Mouse (Mus musculus): ENCODE data around the gene Rbms3. TPM values are rescaled to one million over a fixed set of nuclear protein-coding genes. Genes with fewer than 3 reads are reported as not detected.
A peak's percentile ranks its signal among the peaks of the same experiment; 100 is the strongest.

Gene Rbms3
- total RNA-seq, 2 experiments from 2014 or later = 17.2 to 18.2 TPM

DNA sequence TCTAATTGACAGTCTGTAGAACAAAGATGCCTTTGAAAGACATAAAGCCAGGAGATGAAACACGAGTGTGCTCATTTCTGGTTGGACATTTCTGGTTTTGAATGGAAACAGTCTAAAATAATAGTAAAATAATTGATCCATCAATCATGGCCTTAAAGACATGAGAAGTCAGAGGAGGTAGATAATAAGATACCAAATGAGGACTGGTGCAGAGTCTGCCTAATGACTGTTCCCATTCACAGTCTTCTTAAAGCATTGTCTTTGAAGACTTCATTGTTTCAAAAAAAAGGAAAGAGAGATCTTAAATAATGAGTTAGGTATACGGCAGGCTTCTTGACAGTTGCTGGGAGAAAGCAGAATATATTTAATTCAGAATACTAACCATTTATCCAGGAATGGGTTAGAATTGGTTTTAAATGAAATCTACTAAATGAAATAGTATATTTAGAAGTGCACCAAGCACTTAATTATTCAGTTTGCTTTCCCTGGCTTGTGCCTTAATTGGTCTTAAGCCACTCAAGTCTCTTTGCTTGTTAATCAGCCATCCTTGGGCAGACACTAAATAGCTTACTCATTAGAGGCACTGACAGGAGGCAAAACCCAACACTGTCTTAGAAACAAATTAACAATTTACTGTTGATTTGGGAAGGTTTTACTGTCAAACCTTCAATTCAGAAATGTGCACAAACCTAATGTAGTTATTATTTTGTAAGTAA, 834.3 kb downstream of the Rbms3 start:
- DNase-seq (ENCODE audit: low spot score in 2 of 2) = no peak

DNA sequence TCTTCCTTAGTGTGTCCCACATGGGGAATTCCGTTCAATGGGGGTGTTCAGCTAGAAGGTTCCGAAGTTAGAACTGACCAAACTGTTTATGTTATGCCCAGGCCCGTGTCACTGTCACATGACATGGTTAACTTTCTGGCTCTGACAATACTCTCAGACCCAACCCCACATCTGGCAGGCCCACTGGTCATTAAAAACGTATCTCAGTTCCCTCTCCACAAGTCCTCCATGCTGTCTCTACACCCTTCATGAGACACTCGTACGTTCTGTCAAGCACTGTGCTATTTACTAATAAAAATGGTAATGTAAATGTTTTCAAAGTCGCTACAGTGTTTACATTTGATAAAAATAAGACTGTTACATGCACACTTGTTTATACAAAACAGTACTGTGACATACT, 837.9 kb downstream of the Rbms3 start:
- no peak for DNase-seq (ENCODE audit: low spot score in 2 of 2)

DNA sequence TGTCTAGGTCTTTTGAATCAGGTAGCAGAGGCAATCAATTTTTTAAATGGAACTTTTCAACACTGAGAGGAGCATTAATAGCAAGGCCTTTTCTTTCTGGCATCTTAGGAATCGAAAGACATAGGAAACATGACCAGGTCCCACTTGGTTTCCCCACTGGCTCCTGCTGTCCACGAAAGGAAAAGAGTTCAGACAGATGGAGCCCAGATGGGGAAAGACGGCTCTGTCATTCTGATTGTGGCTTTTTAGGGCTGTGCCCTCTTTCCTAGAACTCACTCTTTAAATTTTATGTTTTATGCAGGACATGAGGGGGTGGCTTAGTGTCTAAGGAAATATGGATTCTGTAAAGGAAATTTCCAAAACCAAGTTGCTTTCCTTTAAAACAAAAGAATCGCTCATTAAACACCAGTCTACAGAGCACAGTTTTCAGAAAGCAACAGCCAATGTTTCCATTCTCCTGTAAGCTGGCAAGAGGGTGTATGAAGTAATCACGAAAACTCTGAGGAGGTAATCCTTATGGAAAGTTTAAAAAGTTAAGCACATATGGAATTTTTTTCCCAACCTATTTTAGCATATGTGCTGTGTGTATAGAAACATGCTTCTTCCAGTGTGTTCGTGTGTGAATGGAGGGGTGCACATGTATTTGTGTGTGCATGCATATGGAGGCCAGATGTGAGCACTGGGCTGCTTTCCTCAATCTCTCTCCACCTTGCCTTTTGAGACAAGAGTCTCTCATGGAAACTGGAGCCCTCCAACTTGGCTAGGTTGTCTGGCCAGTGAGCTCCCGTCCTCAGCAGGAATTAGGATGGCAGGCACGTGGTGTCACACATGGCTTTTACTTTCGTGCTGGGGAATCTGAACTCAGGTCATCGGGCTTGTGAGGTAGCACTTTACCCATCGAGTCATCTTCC, 843.3 kb downstream of the Rbms3 start:
- DNase-seq (ENCODE audit: low spot score in 2 of 2) = no peak

DNA sequence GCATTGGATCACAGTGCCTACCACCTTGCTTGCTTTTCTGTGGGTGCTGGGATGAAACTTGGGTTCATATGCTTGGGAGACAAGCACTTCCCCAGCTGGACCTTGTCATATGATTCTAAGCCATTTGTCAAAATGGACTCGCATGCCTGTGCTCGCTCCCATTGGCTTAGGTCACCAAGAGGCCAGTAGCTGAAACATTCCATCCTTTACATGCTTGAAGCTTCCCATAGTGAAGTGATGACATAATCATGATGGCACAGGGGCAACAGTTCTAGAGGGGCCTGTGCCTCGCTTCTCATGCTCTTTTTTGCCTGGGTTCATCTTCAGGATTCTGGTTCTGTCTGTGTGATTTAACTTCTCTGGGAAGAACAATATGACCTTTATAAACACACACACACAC, 857.9 kb downstream of the Rbms3 start:
- DNase-seq (ENCODE audit: low spot score in 2 of 2) = no peak

DNA sequence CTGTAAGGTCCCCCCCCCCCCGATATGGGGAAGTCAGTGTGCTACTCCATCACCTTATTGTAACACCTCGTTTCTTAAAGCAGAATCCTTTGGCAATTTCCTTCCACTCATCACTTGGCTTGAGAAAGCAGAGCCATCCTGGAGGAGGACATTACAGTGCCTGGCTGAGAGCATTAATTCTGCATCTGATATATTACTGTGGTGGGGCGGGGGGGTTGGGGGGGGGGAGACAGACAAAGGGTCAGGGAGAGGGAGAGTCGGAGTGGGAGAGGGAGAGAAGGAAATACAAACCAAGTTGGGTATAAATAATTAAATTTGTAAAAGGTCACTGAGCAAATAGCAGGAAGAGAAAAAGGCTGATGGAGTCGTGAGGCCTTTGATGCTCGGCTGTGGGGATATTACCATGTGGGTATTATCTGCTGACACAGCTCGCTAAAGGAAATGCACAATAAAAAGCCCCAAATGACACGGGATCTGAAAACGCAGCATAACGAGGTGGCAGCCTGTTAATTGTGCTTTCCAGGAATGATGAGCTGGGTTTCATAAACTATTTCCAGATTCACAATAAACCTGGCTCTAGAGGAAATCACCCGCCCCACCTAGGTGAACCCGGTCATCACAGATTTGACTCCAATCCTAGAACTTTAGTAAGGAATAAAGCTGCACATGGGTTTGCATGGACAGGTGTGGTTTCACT, 860.2 kb downstream of the Rbms3 start:
- DNase-seq (ENCODE audit: low spot score in 2 of 2) = no peak

DNA sequence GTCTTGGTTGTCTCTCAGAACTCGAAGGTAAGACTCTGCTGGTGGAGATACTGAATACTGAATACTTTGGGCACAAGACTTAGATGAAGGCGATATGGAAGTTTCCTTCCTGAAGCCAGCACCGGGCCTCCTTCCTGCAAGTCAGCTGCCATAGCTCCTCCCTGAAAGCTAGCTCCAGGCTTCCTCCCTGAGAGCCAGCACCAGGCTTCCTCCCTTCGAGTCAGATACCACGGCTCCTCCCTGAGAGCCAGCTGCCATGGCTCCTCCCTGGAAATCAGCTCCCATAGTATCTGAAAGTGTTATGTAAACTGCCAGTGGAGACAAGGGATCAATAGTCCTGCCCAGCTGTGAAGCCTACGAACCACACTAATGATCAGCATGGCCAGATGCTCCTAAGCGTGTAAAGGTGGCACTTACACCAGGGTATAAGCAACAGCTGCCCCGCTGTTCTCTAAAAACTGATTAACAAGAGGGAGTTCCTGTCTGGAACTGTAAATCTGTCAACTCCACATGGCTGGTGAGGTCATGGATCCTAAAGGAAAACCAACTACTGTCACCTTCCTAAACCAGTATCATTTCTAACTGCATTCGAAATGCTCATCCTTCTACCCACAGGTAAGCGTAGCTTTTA, 867.2 kb downstream of the Rbms3 start:
- no peak for DNase-seq (ENCODE audit: low spot score in 2 of 2)

DNA sequence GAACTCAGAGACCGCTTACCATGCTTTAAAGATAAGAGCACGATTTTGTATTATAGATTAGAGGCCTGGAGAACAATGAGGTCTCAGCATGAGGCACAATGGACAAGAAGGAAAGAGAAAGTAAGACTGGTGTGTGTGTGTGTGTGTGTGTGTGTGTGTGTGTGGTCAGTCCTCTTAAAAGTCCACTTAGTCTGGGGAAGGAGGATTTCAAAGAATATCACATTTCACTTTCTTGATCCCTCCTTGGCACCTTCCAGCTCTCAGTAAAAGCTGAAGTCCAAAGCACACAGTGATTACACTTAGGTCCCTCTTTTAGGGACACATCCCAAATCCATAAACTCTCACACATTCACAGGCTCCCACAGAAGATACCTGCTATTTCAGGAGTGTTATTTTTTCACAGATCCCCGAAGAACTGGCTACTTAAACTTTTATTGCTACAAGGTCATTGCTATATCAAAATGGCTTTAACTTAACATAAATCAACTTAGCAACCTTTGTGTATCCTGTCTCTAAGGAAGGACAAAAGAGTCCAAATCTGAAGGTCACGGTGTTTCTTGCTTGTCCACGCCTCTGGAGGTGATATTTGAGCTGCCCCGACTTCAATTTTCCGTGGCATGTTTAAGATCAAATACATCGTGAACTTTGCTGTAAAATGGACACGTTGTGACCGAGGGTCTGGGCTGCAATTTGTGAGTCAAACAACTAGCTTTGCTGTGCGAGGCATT, 880.7 kb downstream of the Rbms3 start:
- DNase-seq (ENCODE audit: low spot score in 2 of 2) = no peak

DNA sequence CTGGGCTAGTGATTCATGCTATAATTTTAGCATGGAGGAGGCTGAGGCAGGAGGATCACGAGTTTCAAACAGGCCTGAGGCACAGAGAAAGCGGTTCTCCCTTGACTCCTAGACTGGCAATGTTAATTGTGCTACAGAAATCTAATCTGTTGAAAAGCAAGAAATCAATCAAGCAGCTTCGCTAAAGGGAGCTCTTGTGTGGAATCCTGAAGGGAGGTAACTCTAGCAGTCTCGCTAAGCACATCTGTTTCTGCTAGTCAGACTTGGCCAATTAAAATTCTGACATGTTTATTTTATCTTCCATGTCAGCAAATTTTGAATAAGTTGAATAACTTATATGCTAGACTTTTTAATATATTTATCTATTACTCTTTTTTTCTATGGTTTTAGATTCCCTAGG, 881.4 kb downstream of the Rbms3 start:
- no peak for DNase-seq (ENCODE audit: low spot score in 2 of 2)

DNA sequence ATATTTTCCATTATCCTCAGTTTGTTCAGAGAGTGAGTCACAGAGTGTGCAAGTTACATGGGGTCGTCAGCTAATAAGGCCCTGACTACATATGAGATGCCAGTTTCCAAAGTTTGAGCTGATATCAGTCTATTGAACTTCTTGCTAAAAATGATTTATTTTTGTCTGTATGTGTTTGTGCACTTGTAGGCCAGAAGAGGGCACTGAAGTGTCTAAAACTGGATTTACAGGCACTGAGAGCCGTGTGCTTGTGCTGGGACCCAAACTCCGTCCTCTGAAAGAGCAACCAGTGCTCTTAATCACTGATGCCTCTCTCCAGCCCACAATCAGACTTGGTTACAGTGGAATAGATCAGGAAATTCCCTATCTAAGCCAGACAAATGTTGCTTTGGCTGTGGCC, 882.8 kb downstream of the Rbms3 start:
- no peak for DNase-seq (ENCODE audit: low spot score in 2 of 2)

DNA sequence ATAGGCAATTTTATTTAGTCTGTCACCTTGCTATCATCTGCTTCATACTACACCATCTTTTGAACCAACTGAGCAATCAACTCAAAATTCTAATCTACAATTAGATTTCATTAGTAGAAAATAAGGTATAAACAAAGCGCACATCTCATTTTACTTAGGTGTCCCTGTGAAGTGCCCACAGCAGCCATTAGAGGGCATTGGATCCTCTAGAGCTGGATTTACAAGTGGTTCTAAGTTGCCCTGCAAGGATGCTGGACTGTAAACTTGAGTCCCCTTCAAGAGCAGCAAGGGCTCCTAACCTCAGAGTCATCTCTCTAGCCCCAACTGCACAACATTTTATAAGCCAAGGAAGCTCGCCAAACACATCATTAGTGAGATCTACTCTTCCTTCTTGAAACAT, 891.9 kb downstream of the Rbms3 start:
- no peak for DNase-seq (ENCODE audit: low spot score in 2 of 2)

DNA sequence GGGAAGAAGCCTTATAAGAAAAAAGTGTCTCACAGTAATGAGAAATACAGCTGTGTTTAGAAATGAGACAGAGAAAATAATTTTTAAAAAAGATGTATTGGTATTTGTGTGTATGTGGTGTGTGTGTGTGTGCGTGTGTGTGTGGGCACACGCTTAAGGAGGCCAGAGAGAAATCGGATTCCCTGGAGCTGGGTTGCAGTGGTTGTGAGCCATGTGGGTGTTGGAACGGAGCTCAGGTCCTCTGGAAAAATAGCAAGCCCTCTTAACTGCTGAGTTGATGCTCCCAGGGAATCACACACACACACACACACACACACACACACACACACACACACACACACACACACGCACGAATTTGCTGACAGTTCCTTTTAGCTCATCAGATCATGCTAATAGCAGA, 900.5 kb downstream of the Rbms3 start:
- DNase-seq (ENCODE audit: low spot score in 2 of 2) = no peak

DNA sequence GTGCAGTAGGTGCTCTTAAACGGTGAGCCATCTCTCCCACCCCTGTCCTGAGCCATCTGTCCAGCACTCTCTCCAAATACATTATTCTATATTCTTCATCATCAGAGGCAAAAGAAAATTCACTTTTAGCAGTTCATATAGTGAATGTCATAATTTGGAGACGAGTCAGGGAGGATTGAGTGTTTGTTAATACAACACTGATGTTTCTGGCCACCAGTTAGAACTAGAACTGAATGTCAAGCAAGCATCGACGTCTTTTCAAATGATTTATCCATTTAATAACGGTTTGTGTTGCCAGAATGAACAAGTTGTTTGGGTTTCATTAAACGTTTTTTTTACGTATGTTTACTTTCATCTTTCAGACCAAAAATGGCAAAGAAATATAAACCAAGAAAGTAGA, 901.1 kb downstream of the Rbms3 start:
- DNase-seq (ENCODE audit: low spot score in 2 of 2) = no peak

DNA sequence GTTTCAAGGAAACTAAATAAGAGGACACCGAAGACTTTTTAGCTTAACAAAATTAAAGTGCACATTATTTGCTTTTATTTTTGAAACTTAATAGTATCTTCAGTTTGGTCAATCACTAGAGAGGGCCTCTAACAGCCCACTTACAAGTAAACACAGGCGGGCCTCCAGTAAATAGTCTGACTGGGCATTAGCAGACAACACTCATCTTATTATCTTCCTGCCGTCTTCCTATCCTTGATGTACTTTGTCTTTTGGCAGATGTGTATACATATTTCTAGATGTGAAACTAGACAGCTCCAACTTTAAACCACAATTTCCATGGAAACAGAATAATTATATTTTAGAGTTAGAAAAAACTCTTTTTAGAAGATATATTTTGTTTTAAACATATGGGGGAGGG, 901.6 kb downstream of the Rbms3 start:
- DNase-seq (ENCODE audit: low spot score in 2 of 2) = no peak

DNA sequence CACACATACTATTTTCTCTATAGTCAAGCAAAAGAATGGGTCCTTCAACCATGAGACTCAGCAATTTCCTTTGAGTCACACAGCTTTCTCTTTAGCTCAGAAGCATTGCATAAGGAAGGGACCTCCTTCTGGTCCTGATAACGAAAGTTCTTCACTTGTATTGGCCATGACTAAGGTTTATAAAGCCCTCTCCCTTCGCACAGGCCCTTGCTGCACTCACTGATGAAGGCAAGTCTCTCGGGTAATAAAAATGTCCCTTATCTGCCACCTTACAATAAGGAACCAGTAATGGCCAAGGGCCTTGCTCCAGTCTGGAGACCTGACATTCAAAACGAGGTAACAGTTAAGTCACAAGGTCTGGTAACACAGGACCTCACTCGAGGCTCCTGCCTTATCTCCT, 905.1 kb downstream of the Rbms3 start:
- DNase-seq (ENCODE audit: low spot score in 2 of 2) = no peak

DNA sequence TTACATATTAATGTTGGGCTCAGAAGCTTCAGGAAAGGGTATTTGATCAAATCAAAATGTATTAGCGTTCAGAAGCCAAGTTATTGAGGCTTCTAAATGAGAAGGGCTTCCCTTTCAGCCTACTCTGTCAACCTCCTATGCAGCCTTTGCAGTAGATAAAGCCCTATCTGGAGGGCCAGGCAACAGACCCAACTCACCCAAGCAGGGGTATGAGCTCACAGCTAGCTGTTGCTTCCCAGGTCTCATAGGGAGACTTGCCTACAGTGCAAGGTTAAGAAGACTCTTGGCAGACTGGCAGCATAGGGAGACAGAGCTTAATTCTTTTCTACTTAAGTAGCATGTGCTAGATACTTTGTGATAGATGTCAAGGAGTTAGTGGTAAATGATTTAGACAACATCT, 926.6 kb downstream of the Rbms3 start:
- DNase-seq (ENCODE audit: low spot score in 2 of 2) = no peak

DNA sequence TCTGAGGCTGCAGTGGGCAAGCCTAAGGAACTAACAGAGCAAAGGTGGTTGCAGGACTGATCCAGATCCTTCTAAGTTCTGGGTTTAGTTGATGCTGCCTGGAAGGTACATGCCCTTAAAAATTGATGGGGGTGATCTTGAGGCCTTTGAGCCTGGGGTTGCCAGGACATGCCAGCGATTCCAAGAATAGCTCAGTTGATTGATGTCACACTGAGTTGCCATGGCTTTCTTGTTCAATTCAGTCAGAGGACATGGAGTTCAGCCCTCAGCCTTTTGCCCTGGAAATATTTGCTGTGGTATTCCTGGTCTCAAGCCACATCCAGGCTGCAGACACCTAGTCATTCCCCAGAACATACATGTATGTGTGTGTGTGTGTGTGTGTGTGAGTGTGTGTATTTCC, 927.1 kb downstream of the Rbms3 start:
- DNase-seq (ENCODE audit: low spot score in 2 of 2) = no peak

DNA sequence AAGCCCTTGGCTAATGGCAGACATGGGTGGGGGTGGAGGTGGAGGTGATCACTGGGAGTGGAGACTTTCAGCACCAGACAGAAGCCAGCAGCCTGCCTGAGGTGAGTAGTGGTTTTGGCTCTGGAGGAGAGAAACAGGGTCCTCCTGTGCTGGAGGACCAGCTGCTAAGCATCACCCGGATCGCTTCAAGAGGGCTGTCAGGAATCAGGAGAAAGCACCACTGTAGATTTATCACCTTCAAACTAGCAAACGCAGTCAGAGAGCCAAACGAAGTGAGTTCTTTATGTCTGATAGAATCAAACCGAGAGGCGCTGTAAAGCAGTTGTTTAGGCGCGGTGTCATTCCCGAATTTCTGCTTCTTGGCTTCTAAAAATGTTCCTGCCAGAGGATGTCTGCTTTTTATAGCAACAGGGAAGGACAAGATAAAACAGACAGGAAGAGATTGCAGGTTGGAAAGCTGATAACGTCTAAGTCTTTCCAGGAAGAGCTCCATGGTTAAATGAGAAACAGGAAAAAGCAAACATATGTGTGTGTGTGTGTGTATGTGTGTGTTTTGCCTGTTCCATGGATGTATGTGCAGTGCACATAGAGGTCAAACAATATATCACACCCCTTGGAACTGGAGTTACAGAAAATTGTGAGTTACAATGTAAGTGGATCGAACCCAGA, 928.1 kb downstream of the Rbms3 start:
- no peak for DNase-seq (ENCODE audit: low spot score in 2 of 2)

DNA sequence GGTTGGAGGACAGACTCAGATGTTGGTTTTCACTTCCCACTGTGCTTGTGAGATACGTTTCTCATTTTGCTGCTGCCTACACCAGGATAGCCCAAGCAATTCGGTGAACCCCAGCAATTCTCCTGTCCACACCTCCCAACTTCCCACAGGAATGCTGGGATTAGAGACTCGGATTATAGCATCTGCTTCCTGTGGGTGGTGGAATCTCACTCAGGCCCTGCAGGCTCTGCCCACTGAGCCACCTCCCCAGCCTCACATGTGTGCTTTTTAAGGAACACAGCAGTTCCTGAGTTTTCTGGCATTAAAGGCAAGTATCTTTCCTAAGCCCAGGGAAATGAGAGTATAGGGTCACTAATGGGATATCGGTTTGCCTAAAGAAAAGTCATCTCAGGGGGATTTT, 941.1 kb downstream of the Rbms3 start:
- no peak for DNase-seq (ENCODE audit: low spot score in 2 of 2)

DNA sequence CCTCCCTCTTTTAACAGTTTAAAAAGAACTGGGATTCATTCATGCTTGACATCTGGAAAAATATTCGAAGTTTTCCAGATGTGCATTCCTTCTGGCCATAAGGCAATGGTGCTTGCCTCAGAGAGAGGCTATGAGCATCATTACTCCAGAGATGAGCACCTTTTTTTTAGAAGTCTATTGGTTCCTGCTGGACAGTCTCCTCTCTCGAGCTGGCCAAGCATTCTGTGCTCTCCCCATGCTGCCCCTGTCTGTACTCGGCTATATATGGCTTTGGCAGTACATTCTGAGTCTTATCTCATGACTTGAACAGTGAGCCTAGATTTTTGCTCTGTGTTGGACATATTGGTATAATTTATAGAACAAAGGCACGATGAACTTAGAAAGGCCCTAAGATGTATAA, 952.6 kb downstream of the Rbms3 start:
- DNase-seq (ENCODE audit: low spot score in 2 of 2) = no peak

DNA sequence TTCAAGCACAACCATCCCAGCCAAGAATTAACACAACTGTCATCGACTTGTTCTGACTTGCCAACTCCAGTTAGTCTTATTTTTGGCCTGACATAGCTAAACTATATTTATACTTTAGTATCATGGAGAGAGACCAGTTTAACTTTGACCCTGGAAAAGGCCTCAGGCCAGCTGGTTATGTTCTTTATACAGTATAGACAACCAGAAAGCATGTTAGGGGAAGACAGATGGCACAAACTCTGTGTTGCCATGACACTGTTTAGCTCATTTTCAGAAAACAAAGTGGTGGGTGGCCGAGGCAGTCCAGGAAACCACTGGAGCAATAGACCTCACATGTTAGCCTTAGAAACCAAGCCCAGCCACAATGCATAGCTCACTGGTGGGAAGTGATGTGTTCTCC, 953.3 kb downstream of the Rbms3 start:
- peak; percentile 5 to 10 for DNase-seq (ENCODE audit: low spot score in 2 of 2)
